Mouse (Mus musculus) retina, postnatal 7 days (tissue): ENCODE data around the gene Olfr93.
"Not testable (repeated sequence)": the region's sequence is repeated elsewhere in the genome, so short reads cannot be mapped to it uniquely, and the experiment has no call there.

ENCODE experiments used
- DNase-seq: peaks from one replicate; pipeline ENCODE4 v3.0.0-alpha.2; 2012; ENCODE audit warnings: low read depth, low spot score

The Olfr93 gene

GRCm38 (mm10) chr17:37161394-37161793 lies at the start of gene Olfr93:
Gene Olfr93, minus strand, starts transcription at chr17:37161494.
- no peak for DNase-seq

- no peak for DNase-seq
Measured at GRCm38 (mm10) chr17:37203917-37204236, 42.6 kb upstream of the Olfr93 start.

GRCm38 (mm10) chr17:37203206-37203916 lies 42.1 kb upstream of the Olfr93 start:
- peak; percentile 66 for DNase-seq

GRCm38 (mm10) chr17:37200894-37201293 lies 39.6 kb upstream of the Olfr93 start, which contains the start of gene Olfr94:
Gene Olfr94, minus strand, starts transcription at chr17:37200994.
- no peak for DNase-seq

- no peak for DNase-seq
Measured at GRCm38 (mm10) chr17:37196845-37197724, 35.8 kb upstream of the Olfr93 start.

- DNase-seq: no peak
Measured at GRCm38 (mm10) chr17:37194782-37195181, 33.5 kb upstream of the Olfr93 start.

- DNase-seq: no peak
Measured at GRCm38 (mm10) chr17:37193656-37194055, 32.4 kb upstream of the Olfr93 start, which contains the start of gene Ubd. Gene Ubd, plus strand, starts transcription at chr17:37193892.

- no peak for DNase-seq
Measured at GRCm38 (mm10) chr17:37193032-37193431, 31.7 kb upstream of the Olfr93 start.

GRCm38 (mm10) chr17:37190711-37191110 lies 29.4 kb upstream of the Olfr93 start:
- peak; percentile 37 for DNase-seq

GRCm38 (mm10) chr17:37185474-37185873 lies 24.2 kb upstream of the Olfr93 start:
- no peak for DNase-seq

- not testable (repeated sequence) for DNase-seq
Measured at GRCm38 (mm10) chr17:37131366-37131765, 29.9 kb downstream of the Olfr93 start.

- DNase-seq: no peak
Measured at GRCm38 (mm10) chr17:37119988-37120387, 41.3 kb downstream of the Olfr93 start, which contains the start of gene Olfr92. Gene Olfr92, minus strand, starts transcription at chr17:37120088.

GRCm38 (mm10) chr17:37098178-37098577 lies 63.1 kb downstream of the Olfr93 start, which contains the start of gene Olfr91:
Gene Olfr91, minus strand, starts transcription at chr17:37098278.
- no peak for DNase-seq

GRCm38 (mm10) chr17:37093289-37093688 lies 68.0 kb downstream of the Olfr93 start:
- DNase-seq: no peak

- DNase-seq: no peak
Measured at GRCm38 (mm10) chr17:37092198-37092597, 69.1 kb downstream of the Olfr93 start.
